Mouse (Mus musculus) G1E (cell line): ENCODE data around the gene Wwp2.

Experiments used
- CTCF ChIP-seq: IDR thresholded peaks from 2 replicates; pipeline ENCODE4 v1.5.1; 2012; ENCODE audit warnings: low read depth, low read length, inconsistent platforms, mixed read lengths
- TAL1 ChIP-seq: conservative IDR thresholded peaks from 2 replicates; pipeline ENCODE4 v1.6.1; 2012; ENCODE audit warnings: low read depth, low read length, inconsistent platforms, mixed read lengths

DNA sequence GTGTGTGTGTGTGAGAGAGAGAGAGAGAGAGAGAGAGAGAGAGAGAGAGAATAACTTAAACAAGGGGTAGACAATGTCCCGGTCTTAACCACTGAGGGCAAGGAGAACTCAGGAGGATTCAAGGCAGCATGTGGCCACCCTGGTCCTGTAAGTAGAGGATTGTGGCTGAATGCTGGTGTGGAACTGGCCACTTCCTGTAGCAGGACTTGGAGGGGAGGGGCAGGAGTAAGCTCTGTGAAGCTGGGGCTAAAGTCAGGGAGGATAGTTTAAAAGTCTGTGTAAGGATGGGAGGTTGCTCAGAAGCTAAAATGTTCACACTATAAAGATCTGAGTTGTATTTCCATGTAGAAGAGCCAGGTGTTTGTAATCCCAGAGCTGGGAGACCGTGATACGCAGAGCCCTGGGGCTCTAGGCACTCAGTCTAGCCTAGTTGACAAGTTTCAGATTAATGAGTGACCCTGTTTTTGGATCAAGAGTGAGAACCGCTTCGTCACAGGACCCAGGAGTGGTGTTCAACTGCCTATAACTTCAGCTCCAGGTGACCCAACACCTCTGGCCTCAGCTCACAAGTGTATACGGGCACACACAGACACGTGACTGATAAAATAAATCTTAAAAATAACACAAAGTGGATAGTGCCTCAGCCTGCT is 135.4 kb downstream of the Wwp2 start:
- TF ChIP-seq TAL1 (no peak), CTCF (no peak)
